Mouse (Mus musculus): ENCODE data around the gene Pknox2.

The Pknox2 gene

DNA sequence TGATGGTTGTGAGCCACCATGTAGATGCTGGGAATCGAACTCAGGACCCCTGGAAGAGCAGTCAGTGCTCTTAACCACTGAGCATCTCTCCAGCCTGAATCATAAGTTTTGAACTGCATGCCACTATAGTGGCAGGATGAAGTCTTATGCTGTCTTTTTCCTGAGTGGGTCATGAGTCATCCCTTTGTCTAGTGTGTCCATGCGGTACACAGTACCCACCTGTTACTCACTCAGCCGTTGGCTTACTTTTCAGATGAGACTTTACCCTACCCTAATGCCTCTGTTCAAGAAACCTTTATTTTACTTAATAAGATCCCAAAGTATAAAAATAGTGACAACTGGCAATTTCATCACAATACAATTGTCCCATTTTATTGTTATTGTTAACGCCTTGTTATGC lies 95.5 kb downstream of the Pknox2 start:
- no peak for DNase-seq (ENCODE audit: extremely low spot score)

DNA sequence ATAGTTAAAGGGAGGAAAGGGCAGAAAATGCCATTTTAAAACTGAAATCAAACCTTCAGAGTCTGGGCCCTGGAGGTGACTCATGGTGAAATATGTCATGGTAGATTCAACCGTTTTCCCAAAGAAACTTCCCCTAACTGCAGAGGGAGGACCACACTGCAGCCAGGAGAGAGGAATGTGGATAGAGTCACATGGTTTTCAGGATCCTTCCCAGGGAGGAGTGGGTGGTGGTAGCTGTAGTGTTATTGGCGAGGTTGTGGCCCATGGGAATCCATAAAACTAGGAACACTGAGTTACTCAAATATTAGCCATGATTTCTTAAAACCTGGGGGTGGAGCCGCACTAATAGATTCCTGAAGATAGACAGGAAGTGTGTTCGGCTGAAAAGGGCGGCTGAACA lies 99.7 kb downstream of the Pknox2 start:
- no peak for DNase-seq (ENCODE audit: extremely low spot score)

GRCm38 (mm10) chr9:37045875-37046274 lies 101.3 kb downstream of the Pknox2 start:
- no peak for DNase-seq (ENCODE audit: extremely low spot score)

DNA sequence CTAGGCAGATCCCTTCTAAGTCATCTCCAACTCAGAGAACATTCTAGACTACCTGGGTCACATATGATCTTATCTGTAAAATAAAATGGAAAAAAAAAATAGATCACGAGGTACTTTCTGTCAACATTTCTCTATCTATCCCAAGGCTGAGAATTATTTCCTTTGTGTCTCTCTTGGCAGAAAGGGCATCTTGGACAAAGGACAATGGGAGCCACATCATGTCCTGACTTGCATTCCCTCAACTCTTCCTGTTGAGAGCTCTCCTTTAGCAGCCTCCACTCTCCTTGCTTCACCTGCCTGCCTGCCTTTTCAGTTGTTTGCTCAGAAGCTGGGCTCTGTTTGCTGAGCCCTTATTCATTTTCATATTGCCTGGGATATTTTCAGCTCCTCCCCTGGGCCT lies 103.0 kb downstream of the Pknox2 start:
- DNase-seq (ENCODE audit: extremely low spot score) = no peak

DNA sequence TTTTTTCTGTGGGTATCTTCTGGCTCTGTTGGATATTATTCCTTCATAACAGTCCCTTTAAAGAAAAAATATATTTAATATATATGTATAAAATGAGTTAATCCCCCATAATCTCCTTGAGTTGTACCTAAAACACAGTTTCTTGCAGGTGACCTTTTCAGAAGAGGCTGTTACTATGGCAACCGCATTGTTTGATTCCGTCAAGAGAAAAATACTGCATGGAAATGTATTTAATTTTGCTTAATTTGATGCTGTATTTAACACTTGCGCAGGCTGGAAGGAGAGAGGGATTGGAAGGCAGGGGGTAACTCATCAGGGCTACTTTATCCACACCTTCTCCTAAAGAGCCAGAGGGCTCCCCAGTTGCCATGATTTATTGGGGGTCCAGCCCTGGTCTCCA lies 108.3 kb downstream of the Pknox2 start:
- no peak for DNase-seq (ENCODE audit: extremely low spot score)

GRCm38 (mm10) chr9:37038445-37038844 lies 108.8 kb downstream of the Pknox2 start:
- DNase-seq (ENCODE audit: extremely low spot score) = no peak

DNA sequence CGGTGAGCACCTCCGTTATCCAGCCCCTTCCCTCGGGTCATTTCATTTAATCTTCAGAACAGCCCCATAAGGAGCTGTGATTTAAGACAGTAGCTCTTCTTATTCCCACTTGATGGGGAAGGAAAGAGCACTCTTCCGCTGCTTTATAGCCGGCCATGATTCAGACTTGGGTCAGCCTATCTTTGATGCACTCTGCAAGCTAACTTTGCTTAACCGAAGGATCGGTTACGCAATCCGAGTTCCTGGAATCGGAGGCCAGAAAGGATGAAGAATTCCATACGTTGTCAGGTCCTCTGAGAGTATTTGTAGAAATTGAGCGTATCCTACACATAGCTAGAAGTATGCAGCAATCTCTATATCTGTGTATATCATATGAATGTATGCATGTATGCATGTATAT lies 109.8 kb downstream of the Pknox2 start:
- no peak for DNase-seq (ENCODE audit: extremely low spot score)

- no peak for DNase-seq (ENCODE audit: extremely low spot score)
Measured at GRCm38 (mm10) chr9:37035248-37035647, 112.0 kb downstream of the Pknox2 start.

DNA sequence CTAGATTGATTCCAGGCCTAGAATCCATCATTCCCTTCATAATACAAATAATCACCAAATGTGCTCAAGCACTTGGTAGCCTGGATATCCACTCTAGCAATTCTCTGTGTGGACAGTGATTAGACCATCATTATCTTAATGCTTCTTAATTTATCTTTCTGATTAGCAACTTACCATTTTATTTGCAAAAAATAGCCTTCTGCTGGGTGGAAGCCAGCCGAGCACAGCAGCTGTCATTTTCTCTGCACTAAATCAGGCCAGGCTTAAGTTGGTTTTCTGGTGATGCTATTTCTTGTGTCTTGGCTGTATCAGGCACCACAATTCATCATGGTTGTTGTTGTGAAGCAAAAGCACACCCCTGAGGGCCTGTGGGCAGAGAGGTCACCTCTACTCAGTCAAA lies 112.9 kb downstream of the Pknox2 start:
- DNase-seq (ENCODE audit: extremely low spot score) = no peak

GRCm38 (mm10) chr9:37030347-37031213 lies 116.6 kb downstream of the Pknox2 start:
- peak; percentile 56 for DNase-seq (ENCODE audit: extremely low spot score)

DNA sequence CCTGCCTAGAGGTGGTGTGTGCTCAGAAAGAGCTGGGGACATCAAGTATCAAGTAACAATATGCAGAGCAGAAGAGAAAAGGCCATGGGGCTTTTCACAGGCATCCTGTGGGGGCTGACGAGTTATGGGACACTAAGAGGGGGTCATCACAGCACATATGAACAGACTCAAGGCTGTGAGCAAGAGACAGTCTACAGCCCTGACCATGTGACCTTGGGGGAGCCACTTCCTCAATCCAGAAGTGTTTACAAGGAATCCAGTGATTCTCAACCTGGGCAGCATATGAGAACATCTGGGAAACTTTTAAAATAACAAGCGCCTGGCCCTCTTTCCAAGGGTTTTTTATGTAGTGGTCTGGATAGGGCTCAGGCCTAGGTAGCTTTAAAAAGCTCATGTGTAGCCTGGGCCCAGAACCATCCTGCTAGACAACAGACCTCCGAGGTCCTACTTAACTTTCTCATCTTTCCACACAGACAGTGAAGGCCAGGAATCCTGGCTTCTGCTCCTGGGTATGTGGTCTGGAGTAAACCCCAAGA lies 117.3 kb downstream of the Pknox2 start:
- no peak for DNase-seq (ENCODE audit: extremely low spot score)

DNA sequence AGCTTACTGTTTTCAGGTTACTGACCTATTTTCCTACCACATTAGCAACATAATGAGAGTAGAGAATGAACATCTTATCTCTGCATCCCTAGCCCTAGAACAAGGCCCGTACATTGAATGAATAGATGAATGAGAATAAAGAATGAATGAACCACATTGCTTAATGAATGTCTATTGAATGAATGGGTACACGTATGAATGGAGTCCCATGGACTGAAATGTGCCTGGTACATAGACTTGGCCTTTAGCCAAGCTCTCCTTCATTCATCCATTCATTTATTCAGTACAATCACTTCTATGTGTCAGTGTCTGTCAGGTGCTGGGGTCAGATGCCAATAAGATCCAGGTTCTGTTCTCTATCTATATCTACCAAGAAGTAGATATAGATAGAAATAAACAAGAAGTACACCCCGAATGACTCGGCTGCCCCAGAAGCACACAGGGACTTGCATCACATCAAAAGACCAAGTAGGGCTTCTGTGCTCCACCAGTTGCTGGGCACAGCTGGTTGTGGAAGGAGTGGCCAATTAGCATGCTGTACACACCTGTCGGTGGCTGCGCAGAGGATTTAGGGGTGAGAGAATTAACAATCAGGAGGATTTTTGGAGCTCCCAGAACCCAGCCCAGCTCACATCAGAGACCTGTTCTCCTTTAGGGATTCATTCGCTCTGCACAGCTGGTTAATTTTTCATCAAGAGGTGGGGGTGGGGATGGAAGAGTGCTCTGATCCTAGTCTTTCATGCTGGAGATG lies 119.2 kb downstream of the Pknox2 start:
- no peak for DNase-seq (ENCODE audit: extremely low spot score)

DNA sequence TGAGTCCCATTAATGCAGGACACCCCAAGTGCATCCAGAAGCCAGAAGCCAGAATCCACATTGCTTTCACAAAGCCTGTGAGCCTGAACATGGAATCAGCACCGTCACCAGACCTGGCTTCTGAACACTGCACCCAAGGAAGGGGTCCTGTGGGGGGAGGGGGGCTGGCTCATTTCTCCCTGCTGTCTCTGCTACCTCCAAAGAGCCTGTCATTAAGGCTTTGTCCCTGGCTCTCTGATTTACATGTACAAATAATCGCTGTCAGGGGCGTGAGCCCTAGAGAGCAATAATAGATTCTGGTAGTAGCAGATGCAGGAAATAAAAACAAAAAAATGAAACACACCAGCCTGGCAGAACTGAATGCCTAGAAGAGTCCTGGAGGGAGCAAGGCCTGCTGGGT lies 121.3 kb downstream of the Pknox2 start:
- DNase-seq (ENCODE audit: extremely low spot score) = no peak

DNA sequence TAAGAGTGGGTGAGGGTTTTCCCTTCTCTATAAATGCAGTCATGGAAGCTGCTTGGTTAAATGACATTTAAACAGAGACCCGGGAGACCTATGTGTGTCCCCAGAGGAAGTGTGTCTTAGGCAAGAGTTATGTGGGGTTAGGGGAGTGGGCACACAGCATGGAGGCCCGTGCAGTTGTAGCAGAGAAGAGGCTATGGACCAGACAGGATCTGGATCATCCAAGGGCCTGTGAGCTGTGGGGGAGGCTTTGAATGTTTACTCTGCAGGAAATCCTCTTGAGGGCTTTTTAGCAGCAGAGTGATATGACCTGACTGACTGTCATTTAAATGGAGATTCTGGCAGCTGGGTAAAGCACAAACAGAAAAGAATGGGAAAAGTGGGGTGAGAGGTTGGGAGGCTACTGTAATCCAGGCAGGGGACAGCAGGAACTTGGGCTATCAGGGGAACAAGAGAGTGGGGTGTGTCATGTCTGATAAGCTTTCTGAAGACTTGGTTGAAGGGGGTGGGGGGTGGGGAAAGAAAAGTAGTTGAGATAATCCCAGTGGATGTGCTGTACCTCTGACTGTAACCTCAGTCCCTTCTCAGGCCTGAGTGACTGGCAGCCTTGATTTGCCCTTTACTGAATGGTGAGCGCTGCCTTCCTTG lies 125.5 kb downstream of the Pknox2 start:
- no peak for DNase-seq (ENCODE audit: extremely low spot score)

DNA sequence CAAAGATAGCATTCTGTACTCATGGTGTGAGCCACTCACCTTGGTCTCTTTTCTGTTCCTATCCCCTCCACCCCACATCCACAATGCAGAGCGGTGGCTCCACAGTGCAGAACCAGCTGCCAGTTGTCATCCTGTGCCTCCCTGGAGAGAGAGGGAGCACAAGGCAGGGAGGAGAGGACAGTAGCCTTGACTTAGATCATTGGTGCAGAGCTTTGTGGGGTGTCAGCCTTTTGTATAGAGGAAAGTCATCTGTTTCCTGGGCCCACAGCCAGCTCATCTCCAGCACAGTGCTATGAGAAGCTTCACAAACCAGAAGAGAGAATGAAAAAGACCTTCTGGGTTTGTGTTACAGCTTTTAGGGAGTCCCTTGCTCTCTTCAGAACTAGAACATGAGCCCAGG lies 129.1 kb downstream of the Pknox2 start:
- no peak for DNase-seq (ENCODE audit: extremely low spot score)

- DNase-seq (ENCODE audit: extremely low spot score) = no peak
Measured at GRCm38 (mm10) chr9:37017169-37017568, 130.0 kb downstream of the Pknox2 start.

DNA sequence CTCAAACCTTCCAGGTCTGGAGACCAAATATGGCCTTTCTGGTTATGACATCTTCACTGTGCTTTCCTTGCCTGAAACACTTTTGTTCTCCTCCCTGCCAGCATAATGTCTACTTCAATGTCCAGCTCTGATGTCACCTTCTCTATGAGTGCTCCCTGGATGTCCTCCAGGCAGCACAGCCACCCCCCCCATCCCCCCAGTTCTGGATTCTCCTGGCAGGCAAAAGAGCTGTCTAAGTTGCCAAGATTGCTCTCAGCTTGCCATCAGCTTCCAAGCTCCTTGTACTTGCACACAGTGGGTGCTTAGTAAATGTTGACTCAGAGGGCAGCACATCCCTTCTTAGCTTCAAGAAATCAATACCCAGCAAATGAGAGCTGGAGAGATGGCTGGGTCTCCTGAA lies 131.0 kb downstream of the Pknox2 start:
- DNase-seq (ENCODE audit: extremely low spot score) = no peak

DNA sequence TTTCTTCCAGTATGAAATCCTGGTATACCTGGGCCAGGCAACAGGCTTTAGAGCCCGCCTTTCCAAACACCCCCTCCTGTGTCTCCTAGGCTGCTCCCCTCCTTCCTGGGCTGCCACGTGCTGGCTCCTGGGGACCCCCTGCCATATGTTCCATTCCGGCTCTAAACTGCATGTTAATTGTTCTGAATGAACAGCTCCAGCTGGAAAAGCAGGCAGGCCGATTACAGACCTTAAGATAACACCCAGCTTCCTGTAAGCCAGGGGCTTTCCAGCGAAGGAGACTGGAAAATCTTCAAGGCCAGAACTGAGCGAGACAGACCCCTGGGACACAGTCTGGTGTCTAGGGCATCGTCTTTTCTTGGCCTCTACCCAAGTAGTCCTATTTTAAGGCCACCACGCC lies 133.6 kb downstream of the Pknox2 start:
- DNase-seq (ENCODE audit: extremely low spot score) = no peak

DNA sequence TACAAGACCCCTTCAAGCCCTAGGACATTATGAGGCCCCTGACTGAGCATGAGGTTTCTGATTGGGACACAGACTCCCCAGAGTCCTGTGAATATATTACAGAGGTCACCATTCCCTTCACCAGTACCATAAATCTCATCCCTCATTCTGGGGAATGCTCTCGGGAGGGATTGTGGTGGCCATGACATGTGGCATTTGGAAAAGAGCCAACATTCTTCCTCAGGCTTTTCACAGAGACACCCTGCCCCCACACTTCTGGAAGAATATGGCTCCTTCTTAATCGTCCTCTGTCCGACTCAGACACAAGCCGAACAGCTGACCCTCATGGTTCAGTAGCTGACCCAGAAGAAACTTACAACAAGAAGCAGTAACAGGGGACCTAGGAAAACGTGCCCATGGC lies 139.1 kb downstream of the Pknox2 start:
- DNase-seq (ENCODE audit: extremely low spot score) = no peak

- no peak for DNase-seq (ENCODE audit: extremely low spot score)
Measured at GRCm38 (mm10) chr9:37004676-37005075, 142.5 kb downstream of the Pknox2 start.

GRCm38 (mm10) chr9:37001935-37002535 lies 145.2 kb downstream of the Pknox2 start:
- DNase-seq (ENCODE audit: extremely low spot score) = no peak

DNA sequence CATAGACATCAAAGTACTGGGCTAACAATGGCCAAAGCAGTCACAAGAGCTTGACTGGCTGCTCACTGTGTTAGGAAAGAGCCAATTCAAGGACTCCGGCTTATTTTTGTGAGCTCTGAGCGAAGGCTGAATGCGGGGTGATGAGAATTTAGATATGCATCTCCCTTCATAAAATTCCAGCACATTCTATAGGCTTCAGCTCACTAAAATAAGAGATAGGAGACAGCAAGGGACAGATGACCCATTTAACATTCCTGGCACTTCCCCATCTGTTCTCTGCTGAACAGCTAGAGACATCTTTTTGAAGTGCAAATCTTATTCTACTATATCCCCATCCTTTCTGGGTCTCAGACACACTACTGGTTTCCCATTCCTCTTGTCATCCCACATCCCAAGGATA lies 147.8 kb downstream of the Pknox2 start:
- no peak for DNase-seq (ENCODE audit: extremely low spot score)

Measured in embryo, embryonic 9.5 days (tissue).